Mouse (Mus musculus) embryonic facial prominence, embryonic 15.5 days (tissue): ENCODE data around the gene Ushbp1. TPM values are rescaled to one million over a fixed set of nuclear protein-coding genes. Genes with fewer than 3 reads are reported as not detected.

Experiments used
- ATAC-seq: fragments of 200-750 bp; cut with Nextera tagmentation; 2 replicates; pipeline ENCODE4 v1.8.0; 2017; ENCODE audit warnings: low read depth, moderate TSS enrichment; ENCODE audit not compliant: insufficient number of reproducible peaks, low FRiP score, low TSS enrichment
- H3K27ac ChIP-seq: fragments of 300-500 bp; sonication (generic); replicated peaks from 2 replicates; pipeline ENCODE4 v1.5.1; 2015; ENCODE audit warnings: mild to moderate bottlenecking, inconsistent platforms
- H3K27me3 ChIP-seq: fragments of 300-500 bp; sonication (generic); 2 replicates; pipeline ENCODE4 v1.6.1; 2015; ENCODE audit warnings: inconsistent platforms
- H3K36me3 ChIP-seq: fragments of 300-500 bp; sonication (generic); 2 replicates; pipeline ENCODE4 v1.6.1; 2015; ENCODE audit warnings: mild to moderate bottlenecking, inconsistent platforms
- H3K4me1 ChIP-seq: fragments of 300-500 bp; sonication (generic); 2 replicates; pipeline ENCODE4 v1.6.1; 2015; ENCODE audit warnings: inconsistent platforms
- H3K4me2 ChIP-seq: fragments of 300-500 bp; sonication (generic); replicated peaks from 2 replicates; pipeline ENCODE4 v1.6.1; 2015; ENCODE audit warnings: mild to moderate bottlenecking, inconsistent platforms
- H3K4me3 ChIP-seq: fragments of 300-500 bp; sonication (generic); replicated peaks from 2 replicates; pipeline ENCODE4 v1.5.1; 2015; ENCODE audit warnings: mild to moderate bottlenecking, inconsistent platforms
- H3K9ac ChIP-seq: fragments of 300-500 bp; sonication (generic); 2 replicates; pipeline ENCODE4 v1.6.1; 2015; ENCODE audit warnings: inconsistent platforms
- H3K9me3 ChIP-seq: fragments of 300-500 bp; sonication (generic); replicated peaks from 2 replicates; pipeline ENCODE4 v1.6.1; 2016; ENCODE audit warnings: inconsistent platforms
- WGBS: fragments of 180-500 bp; shearing (Covaris S2); methylation state at CpG from one replicate; pipeline ENCODE4 v1.1.7; 2015; 5-methylcytosine and 5-hydroxymethylcytosine counted together
- polyA plus RNA-seq: library from polyadenylated mRNA; unstranded; fragments of >200 nt; fragmentation: Nextera tagmentation; extraction: Ambion mirVana; gene quantifications from 2 replicates; pipeline ENCODE4 v1.2.1, GENCODE M21; 2015

Gene Ushbp1
- polyA plus RNA-seq, 1 experiment from 2014 or later, result 12.7 TPM

GRCm38 (mm10) chr8:71404951-71405351, 9.3 kb upstream of the Ushbp1 start:
- H3K27me3 ChIP-seq, result no peaks in the 10 kb centered on the region
- no peak overlapping the region for H3K9ac ChIP-seq
- peak overlapping the region; percentile 55; the same call in 1 of the 2 replicates for H3K4me3 ChIP-seq
- H3K27ac ChIP-seq, result no peak overlapping the region
- H3K9me3 ChIP-seq, result no peaks in the 10 kb centered on the region
- peaks cover 37% of the 10 kb centered on the region for H3K36me3 ChIP-seq
- peaks cover 24% of the 10 kb centered on the region for H3K4me1 ChIP-seq
- H3K4me2 ChIP-seq, result peak overlapping the region; percentile 95; the same call in 1 of the 2 replicates
- WGBS, result 81% methylated on average over 9 of the region's 9 CpGs
- no peak for ATAC-seq

DNA sequence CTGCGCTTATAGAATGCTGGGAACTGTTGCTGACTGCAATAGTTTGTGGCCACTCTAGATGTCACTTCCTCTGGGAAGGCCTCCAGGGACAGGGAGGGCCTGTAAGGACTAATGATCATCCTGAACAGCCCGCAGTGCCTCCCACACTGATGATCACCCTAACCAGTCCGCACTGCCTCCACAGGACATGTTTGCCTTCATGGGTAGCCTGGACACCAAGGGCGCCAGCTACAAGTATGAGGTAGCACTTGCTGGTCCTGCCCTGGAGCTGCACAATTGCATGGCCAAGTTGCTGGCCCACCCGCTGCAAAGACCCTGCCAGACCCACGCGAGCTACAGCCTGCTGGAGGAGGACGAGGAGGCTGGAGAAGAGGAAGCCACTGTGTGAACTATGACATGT, 8.4 kb upstream of the Ushbp1 start:
- Histone ChIP-seq H3K27me3 (no peaks in the 10 kb centered on the region), H3K36me3 (peaks cover 36% of the 10 kb centered on the region), H3K27ac (no peak overlapping the region), H3K9ac (no peak overlapping the region), H3K4me3 (no peak overlapping the region), H3K4me1 (peaks cover 24% of the 10 kb centered on the region), H3K9me3 (no peaks in the 10 kb centered on the region), H3K4me2 (no peak overlapping the region)
- no peak for ATAC-seq
- 91% methylated on average over 8 of the region's 8 CpGs for WGBS

DNA sequence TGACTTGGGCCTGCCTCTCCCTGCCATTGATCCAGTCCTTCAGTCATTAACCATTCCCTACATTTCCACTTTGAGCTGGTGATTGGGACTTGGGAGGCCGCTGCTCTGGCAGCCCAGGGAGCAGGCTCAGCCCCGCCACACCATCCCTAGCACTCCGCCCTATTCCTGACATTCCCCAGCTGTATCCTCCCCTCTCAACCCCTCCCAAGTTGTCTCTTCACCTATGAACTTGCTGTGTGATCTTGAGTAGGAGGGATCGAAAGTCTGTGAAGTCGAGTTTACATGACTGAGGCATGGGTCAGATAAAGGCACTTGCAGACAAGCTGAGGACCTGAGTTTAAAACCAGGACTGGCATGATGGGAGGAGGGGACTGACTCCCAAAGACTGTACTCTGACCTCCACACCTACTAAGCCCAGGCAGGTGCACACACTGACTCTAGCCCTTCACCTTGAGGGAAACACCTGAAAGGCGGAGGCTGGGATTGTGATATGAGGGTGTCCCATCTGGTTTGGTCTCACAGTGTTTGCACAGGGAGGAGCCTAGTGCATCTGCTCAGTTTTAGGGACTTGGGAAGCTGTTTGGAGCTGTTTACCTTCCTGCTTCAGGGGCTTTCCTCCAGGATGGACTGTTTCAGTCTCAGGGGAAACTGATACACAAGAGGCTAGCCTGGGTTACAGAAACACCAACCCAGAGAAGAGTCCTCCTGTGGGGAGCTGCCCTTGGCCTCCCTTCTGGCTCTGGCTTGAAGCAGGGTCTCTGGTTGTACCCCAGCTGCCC, 7.7 kb upstream of the Ushbp1 start:
- H3K9ac ChIP-seq, result no peak overlapping the region
- peaks cover 24% of the 10 kb centered on the region for H3K4me1 ChIP-seq
- H3K27me3 ChIP-seq, result no peaks in the 10 kb centered on the region
- peaks cover 35% of the 10 kb centered on the region for H3K36me3 ChIP-seq
- no peak for ATAC-seq
- H3K4me2 ChIP-seq, result no peak overlapping the region
- H3K4me3 ChIP-seq, result no peak overlapping the region
- H3K9me3 ChIP-seq, result no peaks in the 10 kb centered on the region
- no peak overlapping the region for H3K27ac ChIP-seq
- WGBS, result 87% methylated on average over 6 of the region's 6 CpGs

DNA sequence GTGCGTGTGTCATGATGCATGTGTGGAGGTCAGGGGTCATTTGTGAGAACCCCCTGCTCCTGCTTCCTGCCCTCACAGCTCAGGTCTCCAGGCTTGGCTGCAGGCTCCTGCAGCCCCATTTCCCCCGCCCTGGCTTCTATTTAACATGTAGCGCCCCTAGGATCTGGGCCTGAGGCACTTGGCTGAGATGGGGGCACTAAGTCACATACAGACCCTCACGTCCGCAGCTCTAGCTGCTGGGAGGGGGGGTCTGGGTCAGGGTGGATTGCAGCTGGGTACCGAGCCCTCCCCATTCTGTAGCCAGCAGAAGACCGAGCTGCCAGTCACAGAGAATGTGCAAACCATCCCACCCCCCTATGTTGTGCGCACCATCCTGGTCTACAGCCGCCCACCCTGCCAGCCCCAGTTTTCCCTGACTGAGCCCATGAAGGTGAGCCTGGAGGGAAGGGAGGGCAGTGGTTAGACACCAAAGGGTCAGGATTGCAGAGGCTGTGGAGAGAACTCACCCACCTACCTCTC, 6.9 kb upstream of the Ushbp1 start:
- ATAC-seq, result no peak
- Histone ChIP-seq H3K4me1 (peaks cover 25% of the 10 kb centered on the region), H3K4me3 (no peak overlapping the region), H3K27ac (no peak overlapping the region), H3K36me3 (peaks cover 31% of the 10 kb centered on the region), H3K4me2 (no peak overlapping the region), H3K9me3 (no peaks in the 10 kb centered on the region), H3K9ac (no peak overlapping the region), H3K27me3 (no peaks in the 10 kb centered on the region)
- WGBS, result 84% methylated on average over 9 of the region's 9 CpGs

DNA sequence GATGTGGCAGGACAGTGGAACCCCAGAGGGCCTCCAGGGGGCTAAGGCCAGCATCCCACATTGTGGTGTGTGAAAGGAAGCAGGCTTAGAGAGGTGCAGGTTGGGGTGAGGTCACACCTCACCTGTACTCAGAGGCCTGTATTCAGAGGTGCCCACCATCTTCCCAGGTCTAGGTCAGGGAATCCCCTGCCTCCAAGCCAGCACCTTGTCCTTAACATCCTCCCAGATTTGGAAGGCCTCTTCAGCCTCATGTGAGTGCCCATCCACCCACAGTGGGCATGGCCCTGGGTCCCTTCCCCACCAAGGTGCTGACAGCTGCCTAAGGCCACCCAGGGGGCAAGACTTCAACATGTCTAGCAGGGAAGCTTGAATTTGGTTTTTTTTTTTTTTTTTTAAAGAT, 5.9 kb upstream of the Ushbp1 start:
- H3K4me1 ChIP-seq, result peaks cover 21% of the 10 kb centered on the region
- H3K4me2 ChIP-seq, result no peak overlapping the region
- H3K9me3 ChIP-seq, result no peaks in the 10 kb centered on the region
- no peaks in the 10 kb centered on the region for H3K27me3 ChIP-seq
- no peak for ATAC-seq
- H3K9ac ChIP-seq, result no peak overlapping the region
- peaks cover 30% of the 10 kb centered on the region for H3K36me3 ChIP-seq
- no peak overlapping the region for H3K4me3 ChIP-seq
- no peak overlapping the region for H3K27ac ChIP-seq

DNA sequence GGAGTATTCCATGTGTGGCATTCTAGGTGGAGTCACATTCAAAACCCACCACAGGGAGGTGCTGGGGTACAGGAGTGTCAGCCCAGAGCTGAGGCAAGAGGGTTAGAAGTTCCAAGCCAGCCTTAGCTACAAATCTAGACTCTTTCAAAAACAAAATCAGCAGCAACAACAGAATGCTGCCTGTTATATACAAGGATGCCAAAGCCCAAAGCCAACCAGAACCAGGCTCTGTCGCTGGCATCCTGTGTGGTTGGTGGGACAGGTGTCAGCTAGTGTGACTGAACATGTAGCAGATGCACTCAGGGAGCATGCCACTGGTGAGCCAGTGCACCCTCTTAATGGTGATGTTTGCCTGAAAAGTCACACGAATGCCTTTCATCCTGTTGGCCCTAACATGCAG, 5.2 kb upstream of the Ushbp1 start:
- H3K9ac ChIP-seq, result no peak overlapping the region
- no peaks in the 10 kb centered on the region for H3K9me3 ChIP-seq
- no peak overlapping the region for H3K4me2 ChIP-seq
- peaks cover 18% of the 10 kb centered on the region for H3K4me1 ChIP-seq
- H3K27ac ChIP-seq, result no peak overlapping the region
- 91% methylated on average over 2 of the region's 2 CpGs for WGBS
- no peak for ATAC-seq
- peaks cover 30% of the 10 kb centered on the region for H3K36me3 ChIP-seq
- no peak overlapping the region for H3K4me3 ChIP-seq
- no peaks in the 10 kb centered on the region for H3K27me3 ChIP-seq

GRCm38 (mm10) chr8:71397701-71398100, 2.1 kb upstream of the Ushbp1 start:
- Histone ChIP-seq H3K36me3 (peaks cover 24% of the 10 kb centered on the region), H3K27me3 (no peaks in the 10 kb centered on the region), H3K27ac (no peak overlapping the region), H3K4me1 (peaks cover 13% of the 10 kb centered on the region), H3K4me2 (peak overlapping the region; percentile 87), H3K9ac (no peak overlapping the region), H3K4me3 (peak overlapping the region; percentile 82), H3K9me3 (no peaks in the 10 kb centered on the region)
- 80% methylated on average over 12 of the region's 12 CpGs for WGBS
- no peak for ATAC-seq

DNA sequence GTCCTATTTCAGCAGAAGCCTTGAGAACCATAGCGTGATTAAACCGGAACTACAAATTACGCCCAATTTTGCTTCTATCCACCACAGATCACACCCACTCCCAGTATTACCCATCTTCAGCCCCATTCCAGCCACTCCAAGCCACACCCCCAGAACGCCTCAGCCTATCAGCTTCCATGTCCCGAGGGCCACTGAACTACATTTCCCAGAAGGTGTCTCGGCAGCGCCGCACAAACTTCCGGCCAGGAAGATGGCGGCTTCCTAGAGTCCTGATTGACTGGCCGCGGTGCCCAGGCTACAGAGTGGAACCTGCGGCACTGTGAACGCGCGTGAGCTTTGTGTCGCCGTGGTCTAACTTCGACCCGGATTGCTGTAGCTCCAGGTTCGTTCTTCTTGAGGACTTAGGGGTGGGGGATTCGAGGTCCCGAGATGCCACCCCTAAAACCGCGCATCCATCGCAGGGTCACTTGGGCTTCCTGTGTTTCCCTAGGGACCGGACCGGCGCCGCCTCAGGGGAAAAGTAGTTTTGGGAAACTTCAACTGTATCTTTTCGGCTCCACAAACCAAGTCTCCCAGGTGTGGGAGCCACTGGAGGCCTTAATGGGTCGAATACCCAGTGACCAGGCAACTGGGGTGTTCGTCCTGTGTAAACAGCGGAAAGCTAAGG, 1.2 kb upstream of the Ushbp1 start, which contains the start of gene Babam1:
TSS of gene Babam1 (plus strand) at position 223 of the 667 bp plus-strand sequence.
- Histone ChIP-seq H3K27me3 (no peaks in the 10 kb centered on the region), H3K4me3 (peak within 1 kb of the TSS; percentile 82), H3K4me1 (peaks cover 13% of the 10 kb centered on the region), H3K9me3 (no peaks in the 10 kb centered on the region), H3K4me2 (peak within 1 kb of the TSS; percentile 87), H3K27ac (peak within 1 kb of the TSS; percentile 59), H3K36me3 (peaks cover 24% of the 10 kb centered on the region), H3K9ac (peak within 1 kb of the TSS; percentile 76)
- peak; percentile 93 for ATAC-seq
- under 1% methylated on average over 34 of the region's 34 CpGs for WGBS

- Histone ChIP-seq H3K4me1 (peaks cover 13% of the 10 kb centered on the region), H3K9me3 (no peaks in the 10 kb centered on the region), H3K27me3 (no peaks in the 10 kb centered on the region), H3K36me3 (peaks cover 16% of the 10 kb centered on the region), H3K4me2 (peak overlapping the region; percentile 12; the same call in 1 of the 2 replicates), H3K4me3 (no peak overlapping the region), H3K27ac (no peak overlapping the region), H3K9ac (no peak overlapping the region)
- no peak for ATAC-seq
- WGBS, result 83% methylated on average over 10 of the region's 10 CpGs
Observed at GRCm38 (mm10) chr8:71395071-71395470, 531 bp downstream of the Ushbp1 start.

GRCm38 (mm10) chr8:71394481-71394880, 1.1 kb downstream of the Ushbp1 start:
- no peak for ATAC-seq

DNA sequence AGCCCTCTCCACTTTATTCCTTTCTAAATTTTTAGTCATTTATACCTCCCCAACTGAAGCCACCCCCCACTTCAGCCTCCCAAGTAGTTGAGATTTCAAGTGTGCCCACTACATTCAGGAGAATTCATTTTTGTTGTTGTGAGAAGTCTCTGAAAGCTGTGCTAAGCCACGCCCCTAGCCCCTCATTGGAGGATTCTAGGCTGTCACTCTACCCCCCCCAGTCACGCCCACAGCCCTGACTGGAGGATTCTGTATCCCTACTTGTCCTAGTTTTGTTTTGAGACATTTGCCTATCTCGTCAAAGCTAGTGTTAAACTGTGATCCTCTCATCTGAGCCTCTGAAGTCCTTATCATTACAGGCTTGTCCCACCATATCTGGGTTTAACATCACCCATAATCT, 2.7 kb downstream of the Ushbp1 start:
- Histone ChIP-seq H3K9ac (no peak overlapping the region), H3K4me3 (no peak overlapping the region; the same call in 1 of the 2 replicates), H3K27me3 (no peaks in the 10 kb centered on the region), H3K27ac (no peak overlapping the region), H3K36me3 (no peaks in the 10 kb centered on the region), H3K4me1 (peaks cover 13% of the 10 kb centered on the region), H3K4me2 (0 out of 2 replicates have a peak overlapping the region, but pooled peaks have one; percentile 6), H3K9me3 (no peaks in the 10 kb centered on the region)
- 6% methylated on average over 3 of the region's 3 CpGs for WGBS
- no peak for ATAC-seq

More at GRCm38 (mm10) chr8:71394481-71394880, 1.1 kb downstream of the Ushbp1 start:
- H3K9ac ChIP-seq, result no peak overlapping the region
- peak overlapping the region; percentile 12; the same call in 1 of the 2 replicates for H3K4me2 ChIP-seq
- H3K4me1 ChIP-seq, result peaks cover 13% of the 10 kb centered on the region
- H3K36me3 ChIP-seq, result peaks cover 11% of the 10 kb centered on the region
- no peak overlapping the region for H3K4me3 ChIP-seq
- no peak overlapping the region for H3K27ac ChIP-seq
- no peaks in the 10 kb centered on the region for H3K27me3 ChIP-seq
- WGBS, result 78% methylated on average over 7 of the region's 7 CpGs
- H3K9me3 ChIP-seq, result no peaks in the 10 kb centered on the region
